Mouse (Mus musculus) C2C12 (cell line): ENCODE measurements around the gene Akap8l. TPM values are rescaled to one million over a fixed set of nuclear protein-coding genes. Genes with fewer than 3 reads are reported as not detected.

ENCODE experiments used
- H3K27me3 ChIP-seq: one replicate; pipeline ENCODE4 v1.6.1; 2011; ENCODE audit not compliant: control insufficient read depth, insufficient read depth, insufficient read length
- H3K36me3 ChIP-seq: one replicate; pipeline ENCODE4 v1.6.1; 2011; ENCODE audit not compliant: control insufficient read depth, insufficient read depth
- H3K4me3 ChIP-seq: one replicate; pipeline ENCODE4 v1.5.1; 2011; ENCODE audit warnings: mild to moderate bottlenecking, control low read depth; ENCODE audit not compliant: poor library complexity, insufficient read depth, severe bottlenecking
- H3K79me2 ChIP-seq: one replicate; pipeline ENCODE4 v1.6.1; 2011; ENCODE audit not compliant: control insufficient read depth, insufficient read depth
- H3K79me3 ChIP-seq: one replicate; pipeline ENCODE4 v1.6.1; 2011; ENCODE audit warnings: low read depth, control low read depth
- H3ac ChIP-seq: one replicate; pipeline ENCODE3; 2011; ENCODE audit warnings: low read depth; ENCODE audit not compliant: control insufficient read depth, insufficient read length
- CEBPB ChIP-seq: IDR thresholded peaks from one replicate; pipeline ENCODE4 v1.6.1; 2011; ENCODE audit warnings: low read depth, mild to moderate bottlenecking, control low read depth, moderate library complexity
- CTCF ChIP-seq: IDR thresholded peaks from one replicate; pipeline ENCODE4 v1.5.1; 2011; ENCODE audit not compliant: control insufficient read depth, insufficient read depth, insufficient read length
- FOSL1 ChIP-seq: IDR thresholded peaks from one replicate; pipeline ENCODE4 v1.8.0; 2011; ENCODE audit warnings: mild to moderate bottlenecking, low read length; ENCODE audit not compliant: poor library complexity, insufficient read depth, severe bottlenecking
- MAX ChIP-seq: IDR thresholded peaks from one replicate; pipeline ENCODE4 v1.6.1; 2011; ENCODE audit warnings: mild to moderate bottlenecking, control low read depth
- MYOD1 ChIP-seq: IDR thresholded peaks from one replicate; pipeline ENCODE4 v1.6.1; 2011; ENCODE audit warnings: low read depth; ENCODE audit not compliant: control insufficient read depth, insufficient read length
- MYOG ChIP-seq: IDR thresholded peaks from one replicate; pipeline ENCODE4 v1.6.1; 2011; ENCODE audit not compliant: control insufficient read depth, insufficient read length; ENCODE audit errors: extremely low read depth
- USF1 ChIP-seq: IDR thresholded peaks from one replicate; pipeline ENCODE4 v1.6.1; 2011; ENCODE audit warnings: low read depth, mild to moderate bottlenecking, control low read depth, moderate library complexity
- polyA plus RNA-seq: library from polyadenylated mRNA; unstranded; fragments of >200 nt; fragmentation: generic; extraction: Trizol; gene quantifications from one replicate; pipeline ENCODE4 v1.2.1, GENCODE M21; 2012; ENCODE audit warnings: missing spikeins

Gene Akap8l
- polyA plus RNA-seq, 1 experiment: 10.9 TPM

GRCm38 (mm10) chr17:32334921-32335320, 15.5 kb downstream of the Akap8l start:
- H3K79me2 ChIP-seq: no peaks in the 10 kb centered on the region
- H3ac ChIP-seq: no peak overlapping the region
- peaks cover 36% of the 10 kb centered on the region for H3K36me3 ChIP-seq
- no peak for TF ChIP-seq USF1
- TF ChIP-seq MYOG: no peak
- TF ChIP-seq CEBPB: no peak
- TF ChIP-seq MYOD1: no peak
- H3K27me3 ChIP-seq: no peaks in the 10 kb centered on the region
- H3K79me3 ChIP-seq: no peaks in the 10 kb centered on the region
- H3K4me3 ChIP-seq: no peak overlapping the region

- Histone ChIP-seq H3K79me2 (no peaks in the 10 kb centered on the region), H3K4me3 (no peak overlapping the region), H3ac (no peak overlapping the region), H3K27me3 (no peaks in the 10 kb centered on the region), H3K36me3 (peaks cover 37% of the 10 kb centered on the region), H3K79me3 (no peaks in the 10 kb centered on the region)
- TF ChIP-seq FOSL1: no peak
- TF ChIP-seq MYOG: no peak
- no peak for TF ChIP-seq MYOD1
- no peak for TF ChIP-seq USF1
- TF ChIP-seq CEBPB: no peak
- no peak for TF ChIP-seq MAX
- TF ChIP-seq CTCF: no peak
Measured at GRCm38 (mm10) chr17:32333675-32334303, 16.6 kb downstream of the Akap8l start.

GRCm38 (mm10) chr17:32327501-32327900, 22.9 kb downstream of the Akap8l start:
- Histone ChIP-seq H3K36me3 (peaks cover 28% of the 10 kb centered on the region), H3K4me3 (no peak overlapping the region), H3K27me3 (no peaks in the 10 kb centered on the region), H3K79me3 (no peaks in the 10 kb centered on the region), H3ac (no peak overlapping the region), H3K79me2 (peaks cover 18% of the 10 kb centered on the region)
- TF ChIP-seq CEBPB (no peak), FOSL1 (no peak), USF1 (no peak), MAX (no peak), CTCF (no peak), MYOD1 (no peak), MYOG (no peak)

- TF ChIP-seq CTCF (no peak), USF1 (no peak), FOSL1 (no peak), MYOD1 (no peak), MYOG (no peak), MAX (no peak), CEBPB (no peak)
- Histone ChIP-seq H3ac (no peak overlapping the region), H3K27me3 (no peaks in the 10 kb centered on the region), H3K79me2 (peaks cover 62% of the 10 kb centered on the region), H3K4me3 (no peak overlapping the region), H3K36me3 (peaks cover 17% of the 10 kb centered on the region), H3K79me3 (peaks cover 25% of the 10 kb centered on the region)
Measured at GRCm38 (mm10) chr17:32322809-32323208, 27.6 kb downstream of the Akap8l start.

- Histone ChIP-seq H3K79me2 (peaks cover 72% of the 10 kb centered on the region), H3K36me3 (peaks cover 27% of the 10 kb centered on the region), H3K27me3 (no peaks in the 10 kb centered on the region), H3ac (peak overlapping the region; percentile 94), H3K4me3 (peak overlapping the region; percentile 92), H3K79me3 (peaks cover 35% of the 10 kb centered on the region)
- TF ChIP-seq MYOG (no peak), CTCF (no peak), USF1 (no peak), FOSL1 (no peak), CEBPB (no peak), MYOD1 (no peak), MAX (no peak)
Measured at GRCm38 (mm10) chr17:32321836-32322235, 28.6 kb downstream of the Akap8l start.

- Histone ChIP-seq H3K4me3 (peak overlapping the region; percentile 92), H3K79me2 (peaks cover 76% of the 10 kb centered on the region), H3ac (peak overlapping the region; percentile 94), H3K79me3 (peaks cover 39% of the 10 kb centered on the region), H3K27me3 (no peaks in the 10 kb centered on the region), H3K36me3 (peaks cover 29% of the 10 kb centered on the region)
- TF ChIP-seq MYOG (no peak), USF1 (no peak), MAX (no peak), CEBPB (no peak), FOSL1 (no peak)
Measured at GRCm38 (mm10) chr17:32321390-32321734, 29.0 kb downstream of the Akap8l start.
